ENCODE assay signal across 31 mouse cellular contexts in the genomic region with DNA sequence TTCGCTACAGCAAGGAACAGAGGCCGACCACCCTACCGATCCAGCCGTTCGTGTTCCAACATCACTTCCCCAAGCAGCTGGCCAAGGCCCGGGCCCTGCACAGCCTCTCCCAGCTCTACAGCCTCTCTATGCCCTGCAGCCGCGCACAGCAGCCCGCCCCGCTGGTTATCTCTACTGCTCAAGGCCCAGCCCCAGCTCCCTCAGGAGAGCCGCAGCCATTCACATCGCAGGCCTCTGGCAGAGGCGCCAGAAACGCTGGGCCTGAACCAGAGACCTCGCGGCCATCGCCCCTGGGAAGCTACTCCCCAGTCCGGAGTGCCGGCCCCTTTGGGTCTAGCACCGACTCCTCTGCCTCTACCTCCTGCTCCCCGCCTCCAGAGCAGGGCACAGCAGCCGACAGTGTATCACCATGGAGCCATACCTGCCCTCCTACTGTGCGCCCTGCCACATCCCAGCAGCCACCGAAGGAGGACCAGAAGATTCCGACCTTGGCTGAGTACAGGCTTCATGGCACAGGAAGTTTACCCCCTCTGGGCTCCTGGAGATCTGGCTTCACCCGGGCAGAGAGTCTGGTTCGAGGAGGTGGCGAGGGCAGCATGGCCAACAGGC. TPM values are rescaled to one million over a fixed set of nuclear protein-coding genes. Genes with fewer than 3 reads are reported as not detected.
A peak's percentile ranks its signal among the peaks of the same experiment; 100 is the strongest.
DNase-seq lines count a peak whose midpoint lies in the region; ATAC-seq and TF ChIP-seq lines count a peak whose summit lies in the region.
"Had no signal": no experiment of that assay in that cellular context is flagged by ENCODE, and none has a peak within 500 bp of the region (broad histone marks: within the 10 kb centered on the region; RNA-seq: fewer than 3 reads in every experiment).

No protein-coding gene starts in this region.

- 80% methylated on average over 28 of the region's 28 CpGs for WGBS in lung, adult 2 months
- WGBS in liver, embryonic 16.5 days (ENCODE audit: insufficient replicate concordance): 68% methylated on average over 28 of the region's 28 CpGs

- H3K4me2 ChIP-seq in liver, embryonic 16.5 days (ENCODE audit: low read depth, low read length): no peak overlapping the region
- H3K4me2 ChIP-seq: forebrain, embryonic 12.5 days; hindbrain, embryonic 14.5 days; limb, embryonic 12.5 days; lung, embryonic 15.5 days; neural tube, embryonic 13.5 days had no signal

- H3K9ac ChIP-seq in liver, embryonic 16.5 days (ENCODE audit: low read depth, low read length): no peak overlapping the region
- H3K9ac ChIP-seq: forebrain, embryonic 12.5 days; hindbrain, embryonic 14.5 days; limb, embryonic 12.5 days; lung, embryonic 15.5 days; neural tube, embryonic 13.5 days had no signal

- peak; percentile 41 for DNase-seq in gastrocnemius, adult 2 months
- DNase-seq in gastrocnemius, postnatal 14 days: no peak
- peak; percentile 3 for DNase-seq in lung, adult 2 months
- DNase-seq in lung, adult 18-20 months: no peak
- DNase-seq in ovary, postnatal 36 days (ENCODE audit: low spot score): peak; percentile 21
- DNase-seq in ovary, postnatal 14 days (ENCODE audit: low spot score): no peak
- no peak for DNase-seq in layer of hippocampus, adult 18-20 months (ENCODE audit: low spot score in 2 of 2)
- DNase-seq: adrenal gland, adult 8-10 months; cerebellum, adult 11-12 months; cerebellum, postnatal 10 days; heart, postnatal 36 days; kidney, adult 9 months; kidney, postnatal 25 days; layer of hippocampus, postnatal 36 days; thymus, adult 2 months had no signal

- no peaks in the 10 kb centered on the region for H3K36me3 ChIP-seq in liver, embryonic 16.5 days (ENCODE audit: control insufficient read depth, insufficient read depth)

- 0 out of 2 replicates have a peak, but pooled peaks have one; percentile 20 for ATAC-seq in liver, embryonic 16.5 days (ENCODE audit: low read depth)
- ATAC-seq: activated CD4-positive, CD25-positive, alpha-beta regulatory T cell, adult 4 months; CD4-positive, CD25-positive, alpha-beta regulatory T cell, adult 4 months; inflammation-experienced regulatory T-cells, adult 6 months had no signal

- no peak overlapping the region for H3K4me3 ChIP-seq in gastrocnemius, adult 2 months
- no peak overlapping the region for H3K4me3 ChIP-seq in lung, adult 2 months (replicated peaks; ENCODE audit: extremely low read depth, low read depth, low read length)
- no peak overlapping the region for H3K4me3 ChIP-seq in liver, embryonic 16.5 days (ENCODE audit: low read depth, low read length)
- H3K4me3 ChIP-seq: erythroblast, embryonic 14.5 days; forebrain, embryonic 12.5 days; heart, adult 2 months; limb, embryonic 12.5 days; lung, embryonic 15.5 days; neural tube, embryonic 13.5 days had no signal

- no peak for TF ChIP-seq CTCF in gastrocnemius, adult 2 months (IDR thresholded peaks at IDR 0.05)
- no peak for TF ChIP-seq CTCF in lung, adult 2 months (IDR thresholded peaks at IDR 0.05; ENCODE audit: insufficient read depth, low read length)

- TF ChIP-seq POLR2A in lung, adult 2 months (IDR thresholded peaks at IDR 0.05; ENCODE audit: borderline replicate concordance, extremely low read depth, low read depth, low read length): no peak

- H3K27ac ChIP-seq in gastrocnemius, adult 2 months: no peak overlapping the region
- H3K27ac ChIP-seq in liver, embryonic 16.5 days (ENCODE audit: low read length): no peak overlapping the region
- H3K27ac ChIP-seq: forebrain, embryonic 12.5 days; heart, adult 2 months; hindbrain, embryonic 14.5 days; limb, embryonic 12.5 days; lung, embryonic 15.5 days; macrophage; neural tube, embryonic 13.5 days had no signal

- H3K4me1 ChIP-seq in lung, adult 2 months (ENCODE audit: control insufficient read depth, insufficient read depth, low read length): peaks cover 10% of the 10 kb centered on the region
- no peaks in the 10 kb centered on the region for H3K4me1 ChIP-seq in liver, embryonic 16.5 days (ENCODE audit: control insufficient read depth, low read depth, low read length)

- H3K27me3 ChIP-seq in liver, embryonic 16.5 days (ENCODE audit: control insufficient read depth, insufficient read depth, low read depth, low read length): peaks cover 23% of the 10 kb centered on the region

- intact Hi-C loops in gastrocnemius, adult 2 months (cut with DNase I): loop anchor here (5.0 kb wide), 1 partner anchor 374 kb away; a partner anchor contains a TSS
- intact Hi-C loops in gastrocnemius, postnatal 14 days (cut with DNase I; ENCODE audit: low total_unique reads): loop anchor here (5.0 to 10.0 kb wide), 3 partner anchors 39 to 367 kb away; a partner anchor contains a TSS

- no peaks in the 10 kb centered on the region for H3K9me3 ChIP-seq in liver, embryonic 16.5 days (replicated peaks; ENCODE audit: control insufficient read depth, low read length)
- H3K9me3 ChIP-seq: forebrain, embryonic 12.5 days; limb, embryonic 12.5 days; lung, embryonic 15.5 days; neural tube, embryonic 13.5 days had no signal

RNA-seq across cellular contexts. Expression of a gene that starts 7.2 kb away (rescaled TPM):
- total RNA-seq in gastrocnemius, adult 2 months (2021): not detected
- total RNA-seq in gastrocnemius, postnatal 14 days (2021): not detected
- polyA plus RNA-seq in lung, adult 2 months (2012; rRNA removed): 14.4 and 15.8 TPM in 2 replicates
- not detected in 2 replicates for polyA plus RNA-seq in liver, embryonic 16.5 days (2015; fragmentation: Nextera tagmentation; extraction: Ambion mirVana)
- total RNA-seq in layer of hippocampus, adult 18-20 months (2021): under 1 TPM; 0.54 to 0.81 TPM
- total RNA-seq: adrenal gland, adult 8-10 months; heart, adult 2 months; heart, postnatal 36 days; MEL had no signal
- polyA plus RNA-seq: activated CD4-positive, CD25-positive, alpha-beta regulatory T cell, adult 4 months; CD4-positive, CD25-positive, alpha-beta regulatory T cell, adult 4 months; embryonic facial prominence, embryonic 11.5 days; heart, embryonic 14.5 days; inflammation-experienced regulatory T-cells, adult 6 months; limb, embryonic 12.5 days; macrophage; stomach, embryonic 16.5 days had no signal

RNA-seq across cellular contexts. Expression of a gene that starts 20.0 kb away (rescaled TPM):
- total RNA-seq in gastrocnemius, adult 2 months (2021): 10 to 100 TPM; 55.7 to 57.8 TPM
- total RNA-seq in gastrocnemius, postnatal 14 days (2021): 10 to 100 TPM; 25.2 to 28.0 TPM
- polyA plus RNA-seq in lung, adult 2 months (2012; rRNA removed): 83.6 and 83.9 TPM in 2 replicates
- 0.15 TPM in 2 replicates for polyA plus RNA-seq in liver, embryonic 16.5 days (2015; fragmentation: Nextera tagmentation; extraction: Ambion mirVana)
- 10 to 100 TPM; 83.3 to 89.9 TPM for total RNA-seq in layer of hippocampus, adult 18-20 months (2021)

RNA-seq across cellular contexts. Expression of a gene that starts 32.7 kb away (rescaled TPM):
- not detected for total RNA-seq in gastrocnemius, adult 2 months (2021)
- total RNA-seq in gastrocnemius, postnatal 14 days (2021): not detected
- polyA plus RNA-seq in lung, adult 2 months (2012; rRNA removed): 3.4 and 6.2 TPM in 2 replicates
- 1.6 and 1.7 TPM in 2 replicates for polyA plus RNA-seq in liver, embryonic 16.5 days (2015; fragmentation: Nextera tagmentation; extraction: Ambion mirVana)
- not detected for total RNA-seq in layer of hippocampus, adult 18-20 months (2021)
- total RNA-seq: layer of hippocampus, postnatal 36 days had no signal

RNA-seq across cellular contexts. Expression of a gene that starts 40.0 kb away (rescaled TPM):
- total RNA-seq in gastrocnemius, adult 2 months (2021): 10 to 100 TPM; 19.0 to 29.6 TPM
- total RNA-seq in gastrocnemius, postnatal 14 days (2021): 10 to 100 TPM; 19.6 to 20.6 TPM
- polyA plus RNA-seq in lung, adult 2 months (2012; rRNA removed): 91.1 and 92.8 TPM in 2 replicates
- polyA plus RNA-seq in liver, embryonic 16.5 days (2015; fragmentation: Nextera tagmentation; extraction: Ambion mirVana): 2.0 and 2.9 TPM in 2 replicates
- 100 to 1,000 TPM; 119 to 124 TPM for total RNA-seq in layer of hippocampus, adult 18-20 months (2021)
- polyA plus RNA-seq: activated CD4-positive, CD25-positive, alpha-beta regulatory T cell, adult 4 months; CD4-positive, CD25-positive, alpha-beta regulatory T cell, adult 4 months; inflammation-experienced regulatory T-cells, adult 6 months had no signal

Comparison
In these comparisons a context has a peak if more than half of its experiments do, and no peak if none do; other contexts are left out.
1. DNase-seq: peak in gastrocnemius, adult 2 months (single experiment), lung, adult 2 months (single experiment) and ovary, postnatal 36 days (single experiment); none in gastrocnemius, postnatal 14 days (single experiment), lung, adult 18-20 months (0 of 2), ovary, postnatal 14 days (single experiment) and layer of hippocampus, adult 18-20 months (0 of 2).